Mouse (Mus musculus) CH12.LX (cell line): ENCODE results near the gene Clec11a. TPM values are rescaled to one million over a fixed set of nuclear protein-coding genes. Genes with fewer than 3 reads are reported as not detected.
A peak's percentile ranks its signal among the peaks of the same experiment; 100 is the strongest.

ENCODE experiments used
- DNase-seq: peaks from one replicate; pipeline ENCODE4 v3.0.0-alpha.2; 2013; ENCODE audit errors: extremely low read depth
- H3K27ac ChIP-seq: 2 replicates; pipeline ENCODE4 v1.5.1; 2012; ENCODE audit warnings: low read depth, mild to moderate bottlenecking, control low read depth, moderate library complexity; ENCODE audit not compliant: insufficient read depth
- H3K27me3 ChIP-seq: replicated peaks from 2 replicates; pipeline ENCODE3; 2012; ENCODE audit warnings: inconsistent platforms
- H3K36me3 ChIP-seq, 2 experiments: replicated peaks in 1 of 2; 2 replicates each; pipeline versions ENCODE3 to v1.6.1; 2012; ENCODE audit warnings: inconsistent platforms in 1 of 2, low read length in 1 of 2, mild to moderate bottlenecking in 1 of 2, mixed read lengths in 1 of 2, moderate library complexity in 1 of 2; ENCODE audit not compliant: control insufficient read depth in 1 of 2, insufficient read depth in 1 of 2
- H3K4me1 ChIP-seq, 2 experiments: 2 replicates each; pipeline ENCODE4 v1.6.1; 2012; ENCODE audit warnings: inconsistent platforms in 1 of 2, moderate library complexity in 1 of 2; ENCODE audit not compliant: insufficient read depth in 2 of 2, control insufficient read depth in 1 of 2
- H3K4me2 ChIP-seq: 2 replicates; pipeline ENCODE4 v1.6.1; 2012; ENCODE audit warnings: low read depth, mild to moderate bottlenecking, control low read depth; ENCODE audit not compliant: poor library complexity, insufficient read depth, severe bottlenecking
- H3K4me3 ChIP-seq, 3 experiments: fragments of 150-350 bp in 1 of 3; sonication (generic) in 1 of 3; replicated peaks in 1 of 3; 2 replicates each; pipeline versions ENCODE3 to v1.5.1; 2011 to 2012; ENCODE audit warnings: low read depth in 2 of 3, low read length in 2 of 3, mild to moderate bottlenecking in 2 of 3, moderate library complexity in 2 of 3, control low read depth in 1 of 3, improper control_type of control experiment in 1 of 3, inconsistent platforms in 1 of 3, mixed read lengths in 1 of 3; ENCODE audit not compliant: poor library complexity in 1 of 3
- H3K79me2 ChIP-seq: replicated peaks from 2 replicates; pipeline ENCODE4 v1.6.1; 2012; ENCODE audit warnings: mild to moderate bottlenecking, moderate library complexity; ENCODE audit not compliant: control insufficient read depth, poor library complexity, insufficient read depth, severe bottlenecking; ENCODE audit errors: extremely low read depth
- H3K9ac ChIP-seq: 2 replicates; pipeline ENCODE4 v1.6.1; 2012; ENCODE audit warnings: low read depth, mild to moderate bottlenecking, control low read depth, moderate library complexity; ENCODE audit not compliant: insufficient read depth
- H3K9me3 ChIP-seq: replicated peaks from 2 replicates; pipeline ENCODE3; 2012; ENCODE audit warnings: low read length, inconsistent platforms, mixed read lengths
- CHD1 ChIP-seq: IDR thresholded peaks from 2 replicates; pipeline ENCODE4 v1.6.1; 2012; ENCODE audit warnings: low read depth, low read length, improper control_type of control experiment, inconsistent platforms
- CHD2 ChIP-seq: IDR thresholded peaks from 2 replicates; pipeline ENCODE4 v1.6.1; 2011; ENCODE audit warnings: low read length, improper control_type of control experiment
- CTCF ChIP-seq, 2 experiments: IDR thresholded peaks in 1 of 2; conservative IDR thresholded peaks in 1 of 2; 2 replicates each; pipeline ENCODE4 v1.5.1; 2011 to 2012; ENCODE audit warnings: low read depth in 2 of 2, low read length in 2 of 2, improper control_type of control experiment in 1 of 2, inconsistent platforms in 1 of 2, mild to moderate bottlenecking in 1 of 2, moderate library complexity in 1 of 2
- HCFC1 ChIP-seq: IDR thresholded peaks from 2 replicates; pipeline ENCODE4 v1.6.1; 2012; ENCODE audit warnings: low read depth, mild to moderate bottlenecking, inconsistent platforms, low read length, improper control_type of control experiment
- JUN ChIP-seq: IDR thresholded peaks from 2 replicates; pipeline ENCODE4 v1.6.1; 2011; ENCODE audit warnings: low read depth, mild to moderate bottlenecking, low read length, improper control_type of control experiment, moderate library complexity; ENCODE audit not compliant: insufficient read depth
- MAFK ChIP-seq: IDR thresholded peaks from 2 replicates; pipeline ENCODE4 v1.6.1; 2011; ENCODE audit warnings: low read length, improper control_type of control experiment; ENCODE audit not compliant: insufficient replicate concordance
- MAZ ChIP-seq: IDR thresholded peaks from 2 replicates; pipeline ENCODE4 v1.6.1; 2012; ENCODE audit warnings: low read depth, mild to moderate bottlenecking, inconsistent platforms, low read length, improper control_type of control experiment, moderate library complexity
- MXI1 ChIP-seq: IDR thresholded peaks from 2 replicates; pipeline ENCODE4 v1.6.1; 2011; ENCODE audit warnings: mild to moderate bottlenecking, low read depth, low read length, improper control_type of control experiment
- PAX5 ChIP-seq: IDR thresholded peaks from 2 replicates; pipeline ENCODE4 v1.6.1; 2012; ENCODE audit warnings: low read length, inconsistent platforms, mixed read lengths
- RAD21 ChIP-seq: IDR thresholded peaks from 2 replicates; pipeline ENCODE4 v1.6.1; 2011; ENCODE audit warnings: low read depth, mild to moderate bottlenecking, low read length, improper control_type of control experiment, moderate library complexity
- RCOR1 ChIP-seq: conservative IDR thresholded peaks from 2 replicates; pipeline ENCODE4 v1.6.1; 2012; ENCODE audit warnings: low read depth, mild to moderate bottlenecking, inconsistent platforms, low read length, improper control_type of control experiment
- SMC3 ChIP-seq: IDR thresholded peaks from 2 replicates; pipeline ENCODE4 v1.6.1; 2011; ENCODE audit warnings: low read depth, low read length, improper control_type of control experiment
- TBP ChIP-seq: conservative IDR thresholded peaks from 2 replicates; pipeline ENCODE4 v1.6.1; 2011; ENCODE audit warnings: low read depth, low read length, improper control_type of control experiment
- UBTF ChIP-seq: IDR thresholded peaks from 2 replicates; pipeline ENCODE4 v1.6.1; 2012; ENCODE audit warnings: low read depth, mild to moderate bottlenecking, inconsistent platforms, low read length, improper control_type of control experiment, moderate library complexity
- USF1 ChIP-seq: IDR thresholded peaks from 2 replicates; pipeline ENCODE4 v1.6.1; 2014; ENCODE audit warnings: low read depth, mild to moderate bottlenecking, inconsistent platforms, low read length, improper control_type of control experiment
- USF2 ChIP-seq: conservative IDR thresholded peaks from 2 replicates; pipeline ENCODE4 v1.6.1; 2011; ENCODE audit warnings: low read depth, low read length, improper control_type of control experiment
- ZC3H11A ChIP-seq: IDR thresholded peaks from 2 replicates; pipeline ENCODE4 v1.6.1; 2012; ENCODE audit warnings: low read depth, mild to moderate bottlenecking, inconsistent platforms, low read length, improper control_type of control experiment
- ZMIZ1 ChIP-seq: IDR thresholded peaks from 2 replicates; pipeline ENCODE4 v1.6.1; 2012; ENCODE audit warnings: low read depth, mild to moderate bottlenecking, inconsistent platforms, low read length, improper control_type of control experiment
- dilution Hi-C: fragments of 300-500 bp; cut with MboI; formaldehyde crosslinking; loops from 2 replicates; pipeline ENCODE4 v1.14.3; 2020; ENCODE audit warnings: low sequenced_read_pairs; ENCODE audit not compliant: extremely low pct_unique_long_range_greater_than_20kb, extremely low pct_ligation_motif_present
- in situ Hi-C: fragments of 300-500 bp; cut with MboI; formaldehyde crosslinking; loops from 3 replicates; pipeline ENCODE4 v1.14.3; 2019; ENCODE audit warnings: low sequenced_read_pairs, low pct_ligation_motif_present, low pct_unique_long_range_greater_than_20kb, mixed read lengths
- polyA plus RNA-seq: library from polyadenylated mRNA; unstranded; fragments of >175 nt; gene quantifications from 2 replicates; pipeline ENCODE4 v1.2.1, GENCODE M21; 2012; ENCODE audit warnings: low read depth; ENCODE audit not compliant: insufficient read length
- total RNA-seq, 2 experiments: library from RNA; depleted of rRNA; stranded (reverse); fragments of 300-350 nt in 1 of 2; fragments of >200 nt in 1 of 2; gene quantifications; 2 replicates each; pipeline ENCODE4 v1.2.3; 2012 to 2014

Clec11a gene
- total and polyA plus RNA-seq, 3 experiments: 0.46 to 0.89 (median 0.53) TPM

GRCm38 (mm10) chr7:44350957-44351711, 44.4 kb upstream of the Clec11a start:
- Histone ChIP-seq H3K27ac (no peak overlapping the region), H3K79me2 (no peaks in the 10 kb centered on the region), H3K9ac (no peak overlapping the region), H3K27me3 (peaks cover 80% of the 10 kb centered on the region), H3K36me3 (no peaks in the 10 kb centered on the region), H3K4me1 (peaks cover 5 to 17% of the 10 kb centered on the region in 2 experiments), H3K4me3 (no peak overlapping the region), H3K9me3 (peaks cover 11% of the 10 kb centered on the region), H3K4me2 (no peak overlapping the region)
- no peak for TF ChIP-seq RCOR1
- peak; percentile 96 for TF ChIP-seq RAD21
- no peak for TF ChIP-seq CHD1
- no peak for TF ChIP-seq TBP
- TF ChIP-seq CTCF (conservative IDR thresholded peaks at IDR 0.05 in 1 of 2, IDR thresholded peaks at IDR 0.05 in 1 of 2; ENCODE audit: low read depth in 2 of 2, low read length in 2 of 2): peak; percentile 88 to 97
- TF ChIP-seq SMC3: peak; percentile 93
- TF ChIP-seq USF2: no peak
- TF ChIP-seq ZC3H11A: peak; percentile 76
- TF ChIP-seq JUN: no peak
- DNase-seq: peak; percentile 83
- dilution Hi-C loops: no loop called here
- in situ Hi-C loops: no loop called here

GRCm38 (mm10) chr7:44349043-44349442, 42.3 kb upstream of the Clec11a start:
- Histone ChIP-seq H3K4me1 (peaks cover 9 to 20% of the 10 kb centered on the region in 2 experiments), H3K4me3 (no peak overlapping the region), H3K27ac (no peak overlapping the region), H3K27me3 (peaks cover 70% of the 10 kb centered on the region), H3K4me2 (no peak overlapping the region), H3K36me3 (no peaks in the 10 kb centered on the region), H3K79me2 (no peaks in the 10 kb centered on the region), H3K9me3 (peaks cover 11% of the 10 kb centered on the region), H3K9ac (no peak overlapping the region)
- in situ Hi-C loops: loop anchor here (5.0 kb wide), 1 partner anchor 87 kb away; the partner anchor contains the start of gene Gm15517
- dilution Hi-C loops: no loop called here
- TF ChIP-seq CHD2 (no peak), MXI1 (no peak), ZMIZ1 (no peak), ZC3H11A (no peak), MAFK (no peak), JUN (no peak), PAX5 (no peak), HCFC1 (no peak), UBTF (no peak), USF1 (no peak), MAZ (no peak), CHD1 (no peak)
- peak; percentile 58 for DNase-seq
